Mouse (Mus musculus): Measurements from ENCODE around the gene Ptger2.

The Ptger2 gene

DNA sequence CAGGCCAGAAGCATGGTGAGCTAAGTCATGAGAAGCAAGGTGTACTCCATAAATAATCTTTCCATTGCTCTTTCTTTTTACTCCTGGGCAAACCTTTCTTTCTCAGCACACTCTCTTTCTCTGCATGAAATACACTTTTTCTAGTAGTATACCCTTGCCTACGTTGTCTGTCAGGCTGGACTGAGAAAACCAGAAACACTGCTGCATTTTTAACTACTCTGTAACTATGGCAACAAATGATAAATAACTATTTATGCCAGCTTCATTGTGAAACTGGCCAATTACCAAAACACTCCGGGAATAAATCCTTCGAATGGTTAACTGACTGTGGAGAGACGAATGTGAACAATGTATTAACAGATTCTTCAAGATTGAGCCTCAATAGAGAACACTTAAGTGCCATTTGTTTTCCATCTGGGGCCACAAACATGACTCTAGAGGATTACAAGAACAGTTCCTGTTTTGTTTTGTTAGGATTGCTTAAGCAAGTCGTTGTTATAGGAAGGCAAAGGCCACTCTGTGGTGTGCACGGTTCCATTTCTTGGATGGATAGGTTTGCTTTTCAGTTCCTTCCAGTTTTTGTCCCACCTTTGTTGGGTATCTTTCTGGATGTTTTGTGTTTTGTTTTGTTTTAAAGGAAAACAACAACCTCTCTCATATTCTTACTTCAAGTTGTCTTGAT is at the start of gene Ptger2:
Gene Ptger2, plus strand, starts transcription at position 522 of the 682 bp plus-strand sequence.
- DNase-seq (ENCODE audit: low spot score) = peak; percentile 62

DNA sequence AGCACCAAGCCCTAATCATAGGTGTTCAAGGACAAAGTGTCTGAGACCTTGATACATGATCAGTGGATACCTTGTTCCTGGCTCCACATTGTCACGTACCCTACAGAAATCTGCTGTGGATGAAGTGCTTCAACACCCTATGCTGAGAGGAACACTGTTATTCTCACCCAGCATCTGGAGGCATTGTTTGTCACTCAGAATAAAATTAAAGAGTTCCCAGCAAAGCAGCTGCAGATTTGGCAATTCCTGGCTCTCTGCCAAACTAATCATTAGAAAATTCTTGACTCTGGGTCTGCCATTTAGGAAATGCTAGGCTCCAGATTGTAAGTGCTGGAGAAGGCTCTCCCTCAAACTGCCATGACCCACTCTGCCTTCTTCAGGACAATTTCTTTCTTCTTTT is 27.2 kb upstream of the Ptger2 start:
- peak; percentile 33 for DNase-seq (ENCODE audit: low spot score)

- peak; percentile 49 for DNase-seq (ENCODE audit: low spot score)
Measured at GRCm38 (mm10) chr14:44977278-44977677, 10.7 kb upstream of the Ptger2 start.

GRCm38 (mm10) chr14:44979887-44980286 is 8.1 kb upstream of the Ptger2 start:
- peak; percentile 48 for DNase-seq (ENCODE audit: low spot score)

GRCm38 (mm10) chr14:44981490-44981889 is 6.5 kb upstream of the Ptger2 start:
- DNase-seq (ENCODE audit: low spot score) = peak; percentile 83

- no peak for DNase-seq (ENCODE audit: low spot score)
Measured at GRCm38 (mm10) chr14:44984106-44984505, 3.9 kb upstream of the Ptger2 start.

DNA sequence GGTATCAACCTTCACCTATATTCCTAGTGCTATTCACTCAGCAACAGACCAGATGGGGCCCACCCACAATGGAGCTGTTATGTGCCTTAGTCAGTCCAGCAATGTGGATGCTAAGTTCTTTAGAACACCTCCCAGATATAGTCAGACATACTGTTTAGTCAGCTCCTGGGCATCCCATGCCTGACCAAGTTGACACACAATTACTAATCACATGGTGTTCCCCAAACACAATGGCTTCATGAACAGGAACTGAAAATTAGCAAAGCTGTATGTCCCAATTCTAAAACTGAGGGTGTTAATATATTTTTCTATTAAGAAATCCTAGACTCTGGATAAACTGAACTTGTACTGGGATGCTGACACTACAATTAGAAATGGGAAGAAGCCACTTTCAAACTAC is 1.7 kb upstream of the Ptger2 start:
- DNase-seq (ENCODE audit: low spot score) = no peak

- no peak for DNase-seq (ENCODE audit: low spot score)
Measured at GRCm38 (mm10) chr14:44988456-44989016, 541 bp downstream of the Ptger2 start.

DNA sequence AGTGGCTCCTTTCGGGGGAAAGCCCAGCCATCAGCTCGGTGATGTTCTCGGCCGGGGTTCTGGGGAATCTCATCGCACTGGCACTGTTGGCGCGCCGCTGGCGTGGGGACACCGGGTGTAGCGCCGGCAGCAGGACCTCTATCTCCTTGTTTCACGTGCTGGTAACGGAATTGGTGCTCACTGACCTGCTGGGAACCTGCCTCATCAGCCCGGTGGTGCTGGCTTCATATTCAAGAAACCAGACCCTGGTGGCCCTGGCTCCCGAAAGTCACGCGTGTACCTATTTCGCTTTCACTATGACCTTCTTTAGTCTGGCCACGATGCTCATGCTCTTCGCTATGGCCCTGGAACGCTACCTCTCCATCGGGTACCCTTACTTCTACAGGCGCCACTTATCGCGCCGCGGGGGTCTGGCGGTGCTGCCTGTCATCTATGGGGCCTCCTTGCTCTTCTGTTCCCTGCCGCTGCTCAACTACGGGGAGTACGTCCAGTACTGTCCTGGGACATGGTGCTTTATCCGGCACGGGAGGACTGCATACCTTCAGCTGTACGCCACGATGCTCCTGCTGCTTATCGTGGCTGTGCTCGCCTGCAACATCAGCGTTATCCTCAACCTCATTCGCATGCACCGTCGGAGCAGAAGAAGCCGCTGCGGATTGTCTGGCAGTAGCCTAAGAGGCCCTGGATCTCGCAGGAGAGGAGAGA is 1.2 kb downstream of the Ptger2 start:
- DNase-seq (ENCODE audit: low spot score) = no peak

- no peak for DNase-seq (ENCODE audit: low spot score)
Measured at GRCm38 (mm10) chr14:44989751-44990150, 1.8 kb downstream of the Ptger2 start.

- DNase-seq (ENCODE audit: low spot score) = no peak
Measured at GRCm38 (mm10) chr14:44994337-44994736, 6.3 kb downstream of the Ptger2 start.

DNA sequence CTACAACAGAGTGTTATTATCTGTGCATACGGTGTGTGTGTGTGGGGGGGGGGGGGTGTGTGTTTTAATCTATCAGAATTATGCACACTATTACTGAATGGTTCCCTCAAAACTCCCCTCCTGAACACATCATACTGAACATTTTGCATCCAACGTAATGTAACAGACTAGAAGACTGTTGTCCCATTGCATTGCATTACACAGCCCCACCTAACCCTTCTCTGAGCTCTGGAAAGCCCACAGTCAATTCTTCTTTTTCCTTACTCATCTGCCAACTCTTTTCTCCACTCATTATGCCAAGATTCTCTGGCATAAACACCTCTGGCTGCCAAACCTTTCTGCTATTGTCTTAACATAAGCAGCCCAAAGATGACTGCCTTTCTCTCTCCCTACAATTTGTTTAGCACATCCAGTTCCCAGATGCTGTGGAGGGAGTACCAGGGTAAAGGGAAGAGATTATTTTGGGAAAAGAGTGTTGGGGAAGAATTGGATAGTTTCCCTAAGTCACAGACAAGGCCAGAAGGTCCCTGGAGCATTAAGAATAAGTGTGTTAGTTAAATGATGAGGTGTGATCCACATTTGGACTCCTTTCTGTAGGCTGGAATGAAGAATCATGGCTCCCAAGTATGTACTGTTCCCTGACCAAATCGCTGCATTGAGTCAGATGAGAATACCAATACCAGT is 12.2 kb downstream of the Ptger2 start:
- DNase-seq (ENCODE audit: low spot score) = peak; percentile 85

GRCm38 (mm10) chr14:45005698-45006283 is 17.8 kb downstream of the Ptger2 start:
- DNase-seq (ENCODE audit: low spot score) = peak; percentile 37

GRCm38 (mm10) chr14:45009242-45009641 is 21.2 kb downstream of the Ptger2 start:
- DNase-seq (ENCODE audit: low spot score) = no peak

DNA sequence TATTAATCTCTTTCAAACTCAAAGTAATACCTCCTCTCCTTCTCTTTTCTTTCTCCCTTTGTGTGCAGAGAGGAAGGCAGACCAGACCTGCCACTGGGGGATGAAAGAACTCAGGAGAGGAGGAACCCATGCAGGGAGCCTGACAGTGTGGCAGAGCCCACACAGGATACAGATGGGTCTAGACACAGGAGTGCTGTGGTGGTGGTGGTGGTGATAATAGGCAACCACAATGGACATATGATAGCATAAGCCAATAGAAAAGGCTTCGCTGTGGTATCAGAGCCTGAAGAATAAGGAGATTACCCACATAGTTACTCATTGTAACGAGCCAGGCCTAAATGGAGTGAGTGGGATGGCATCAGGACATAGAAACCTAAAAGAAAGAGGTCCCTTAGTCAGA is 23.3 kb downstream of the Ptger2 start:
- DNase-seq (ENCODE audit: low spot score) = no peak

DNA sequence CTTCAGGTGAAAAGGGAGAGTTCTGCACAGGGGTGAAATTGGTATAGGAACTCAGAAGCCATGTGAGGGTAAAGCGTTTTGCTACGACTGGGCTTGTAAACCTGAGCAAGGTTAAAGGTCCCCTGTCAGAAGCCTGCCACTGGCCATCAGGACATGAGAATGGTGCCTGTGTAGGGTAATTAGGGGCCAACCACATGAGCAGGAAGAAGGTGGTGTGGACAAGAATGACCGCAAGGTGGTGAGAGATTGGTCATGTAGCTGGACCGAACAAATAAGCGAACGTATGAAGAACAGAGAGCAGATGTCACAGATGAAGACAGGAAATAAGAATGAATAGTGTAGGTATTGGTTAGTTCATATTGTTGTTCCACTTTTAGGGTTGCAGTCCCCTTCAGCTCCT is 23.7 kb downstream of the Ptger2 start:
- DNase-seq (ENCODE audit: low spot score) = no peak

- DNase-seq (ENCODE audit: low spot score) = no peak
Measured at GRCm38 (mm10) chr14:45021551-45021950, 33.6 kb downstream of the Ptger2 start.

DNA sequence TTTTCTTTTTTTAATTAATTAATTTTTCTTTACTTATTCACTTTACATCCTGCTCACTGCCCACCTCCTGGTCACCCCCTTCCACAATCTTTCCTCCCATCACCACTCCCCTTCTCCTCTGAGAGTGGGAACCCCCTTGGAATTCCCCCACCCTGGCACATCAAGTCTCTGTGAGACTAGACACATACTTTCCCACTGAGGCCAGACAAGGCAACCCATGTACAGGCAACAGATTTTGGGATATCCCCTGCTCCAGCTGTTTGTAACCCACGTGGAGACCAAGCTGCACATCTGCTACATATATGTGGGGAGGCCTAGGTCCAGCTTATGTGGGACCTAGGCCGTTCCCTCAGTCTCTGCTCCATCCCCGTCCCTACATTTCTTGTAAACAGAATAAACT is 46.3 kb downstream of the Ptger2 start:
- no peak for DNase-seq (ENCODE audit: low spot score)

DNA sequence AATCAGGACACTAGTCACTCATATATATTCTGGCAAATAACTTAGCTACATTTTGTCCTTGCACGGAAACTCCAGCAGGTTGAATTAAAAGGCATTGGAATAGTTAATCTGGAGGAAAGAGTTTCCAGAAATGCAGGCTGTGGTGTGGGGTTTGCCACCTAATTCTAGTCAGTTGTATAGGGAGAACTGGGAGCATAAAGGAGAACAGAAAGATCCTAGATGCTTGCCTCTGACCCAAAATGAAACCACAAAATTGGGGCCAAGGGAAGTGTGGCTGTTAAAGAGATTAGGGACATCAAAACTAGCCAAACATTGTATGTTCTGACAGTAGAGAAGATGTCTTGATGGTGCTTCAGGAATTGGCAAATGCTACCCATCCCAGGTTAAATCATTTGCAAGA is 48.6 kb downstream of the Ptger2 start:
- DNase-seq (ENCODE audit: low spot score) = no peak

DNA sequence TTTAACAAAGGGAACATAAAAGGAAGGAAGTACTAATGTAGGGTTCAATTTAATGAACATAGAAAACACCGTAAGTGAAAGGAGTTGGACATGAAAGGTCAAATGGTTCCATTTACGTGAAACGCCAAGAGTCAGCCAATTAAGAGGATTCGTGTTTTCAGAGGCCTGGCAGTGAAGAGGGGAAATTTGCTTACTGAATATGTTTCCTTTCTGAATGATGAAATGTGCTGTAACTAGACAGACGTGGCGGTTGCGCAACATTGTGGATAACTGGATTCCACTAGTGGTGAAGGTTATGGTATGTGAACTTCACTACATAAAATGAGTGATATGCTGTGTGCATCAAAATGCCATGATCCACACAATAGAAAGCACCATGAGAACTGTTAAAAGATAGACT is 50.1 kb downstream of the Ptger2 start:
- DNase-seq (ENCODE audit: low spot score) = peak; percentile 45

DNA sequence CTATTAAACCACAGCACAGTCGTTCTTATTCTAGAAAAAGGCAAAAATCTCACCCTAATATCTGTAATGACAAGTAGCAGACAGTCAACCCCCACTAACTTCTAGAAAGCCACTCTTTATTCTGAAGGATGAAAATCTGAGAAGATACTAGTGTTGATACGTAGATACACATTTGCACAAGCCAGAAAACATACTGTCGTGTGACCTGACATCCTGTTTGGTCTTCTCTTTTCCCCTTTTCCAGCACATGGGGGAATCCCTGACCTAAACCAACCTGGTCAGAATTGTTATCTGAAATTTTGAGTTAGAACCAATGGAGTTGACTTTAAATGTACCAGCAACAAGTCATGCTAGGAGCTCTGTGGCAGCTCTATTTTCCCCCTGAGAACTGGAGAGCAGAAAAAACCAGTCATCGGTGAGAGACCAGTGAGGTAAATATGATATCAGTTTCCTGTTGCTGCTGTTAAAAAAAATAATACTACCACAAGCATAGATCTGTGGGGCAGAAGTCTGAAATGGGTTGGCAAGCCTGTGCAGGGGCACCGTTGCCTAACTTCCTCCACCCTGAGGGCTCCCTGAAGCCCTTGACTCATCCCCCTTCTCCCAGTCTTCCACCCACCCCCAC is 53.0 kb downstream of the Ptger2 start:
- no peak for DNase-seq (ENCODE audit: low spot score)

- DNase-seq (ENCODE audit: low spot score) = no peak
Measured at GRCm38 (mm10) chr14:45048128-45048527, 60.1 kb downstream of the Ptger2 start.

All from adipocyte (in vitro differentiated cells).